Mouse (Mus musculus) heart, postnatal 14 days (tissue): ENCODE data around the gene Txndc8. TPM values are rescaled to one million over a fixed set of nuclear protein-coding genes. Genes with fewer than 3 reads are reported as not detected.

Experiments
- DNase-seq, 2 experiments: peaks; one replicate each; pipeline ENCODE4 v3.0.0; 2021 to 2022
- intact Hi-C: fragments of 180-260 bp; cut with DNase I; formaldehyde crosslinking; loops from one replicate; pipeline ENCODE4 v1.15.1; 2025
- long read RNA-seq, 2 experiments: library from polyadenylated mRNA; stranded (forward); transcript quantifications; one replicate each; pipeline ENCODE4 v2.0.0; 2021
- total RNA-seq, 2 experiments: library from RNA; stranded (reverse); gene quantifications; 2 replicates each; pipeline ENCODE4 v1.2.3; 2021

Gene Txndc8
- not detected for total RNA-seq
- long read RNA-seq, experiment 1 = 0 reads
- long read RNA-seq, experiment 2 = 0 reads

- no peak for DNase-seq
- intact Hi-C loops = no loop called here
These were observed at the start of gene Txndc8 for GRCm38 (mm10) chr4:58009024-58009423. TSS of gene Txndc8 (minus strand) at chr4:58009124.

GRCm38 (mm10) chr4:58055653-58056052 lies 46.7 kb upstream of the Txndc8 start:
- no peak for DNase-seq
- intact Hi-C loops = no loop called here

DNA sequence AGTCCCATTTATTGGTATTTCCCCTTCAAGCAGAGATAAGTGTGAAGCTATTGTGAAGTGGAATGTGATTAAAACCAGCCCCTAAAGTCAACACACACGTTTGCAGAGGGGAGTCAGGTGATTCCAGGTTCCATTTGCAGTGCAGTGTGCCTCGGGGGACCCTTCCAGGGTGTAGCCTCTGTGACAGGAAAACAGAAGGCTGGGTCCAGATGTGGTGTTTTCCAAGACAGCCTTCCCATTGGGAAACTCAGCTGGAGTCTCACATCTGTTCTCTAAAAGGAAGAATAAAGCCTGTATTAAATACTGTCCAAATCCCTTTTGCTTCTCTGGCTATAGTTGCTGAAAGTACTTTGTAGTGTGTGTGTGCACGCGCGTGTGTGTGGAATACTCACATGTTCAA lies 45.5 kb upstream of the Txndc8 start:
- no peak for DNase-seq
- intact Hi-C loops = no loop called here

GRCm38 (mm10) chr4:58050746-58051145 lies 41.8 kb upstream of the Txndc8 start:
- DNase-seq = no peak
- intact Hi-C loops = no loop called here

GRCm38 (mm10) chr4:58050276-58050675 lies 41.4 kb upstream of the Txndc8 start:
- intact Hi-C loops = no loop called here

GRCm38 (mm10) chr4:58044833-58045232 lies 35.9 kb upstream of the Txndc8 start:
- intact Hi-C loops = no loop called here
- DNase-seq = no peak

More at GRCm38 (mm10) chr4:58050276-58050675, 41.4 kb upstream of the Txndc8 start:
- DNase-seq = no peak

- intact Hi-C loops = no loop called here
- no peak for DNase-seq
These were observed 35.4 kb upstream of the Txndc8 start for GRCm38 (mm10) chr4:58044356-58044755.

- intact Hi-C loops = no loop called here
- no peak for DNase-seq
These were observed 31.2 kb upstream of the Txndc8 start for GRCm38 (mm10) chr4:58040093-58040492.

DNA sequence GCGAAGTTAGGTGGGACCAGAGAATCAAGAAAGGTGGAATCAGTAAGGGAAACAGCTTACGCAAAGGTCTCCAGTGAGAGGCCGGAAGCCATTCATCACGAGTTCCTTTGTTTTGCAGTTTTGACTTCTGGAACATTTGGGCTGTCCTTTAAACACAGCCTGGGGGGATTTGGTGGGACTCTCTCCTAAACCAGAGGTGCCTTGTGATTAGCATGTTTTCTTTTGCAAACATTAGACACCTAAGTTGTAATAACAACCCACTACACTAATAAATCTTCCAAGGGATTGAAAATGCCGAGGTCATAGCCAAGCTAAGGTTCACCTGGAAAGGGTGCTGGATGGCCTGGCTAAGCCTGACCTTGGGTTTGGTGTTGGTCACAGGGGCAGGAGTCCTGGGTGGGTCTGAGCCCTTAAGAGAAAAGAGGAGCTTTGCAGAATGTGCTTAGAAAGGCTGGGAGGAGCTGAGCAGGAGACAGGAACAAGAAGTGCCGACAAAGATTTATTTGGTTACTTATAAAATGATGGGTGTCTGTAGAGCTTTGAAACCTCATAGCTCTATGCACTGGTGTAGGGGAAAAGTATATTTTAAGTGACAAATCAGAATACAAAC lies 28.3 kb upstream of the Txndc8 start:
- DNase-seq = no peak
- intact Hi-C loops = no loop called here

DNA sequence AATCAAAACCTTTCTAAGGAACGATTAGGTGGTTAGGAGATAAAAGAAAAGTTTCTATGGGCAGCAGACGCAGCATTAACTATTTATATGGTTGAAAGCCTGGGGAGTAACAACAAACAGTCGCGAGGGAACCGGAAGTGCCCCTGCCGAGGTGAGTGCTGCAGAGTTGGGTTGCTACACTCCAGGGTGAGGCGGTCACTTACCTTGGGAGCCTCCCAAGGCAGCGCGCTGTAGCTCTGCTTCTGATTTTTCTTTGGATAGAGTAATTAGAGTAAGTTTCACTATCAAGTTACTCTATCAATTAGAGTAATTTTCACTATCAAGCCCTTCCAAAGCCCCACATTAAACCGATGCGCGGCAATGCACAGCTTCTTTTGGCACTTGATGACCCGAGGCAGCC lies 25.7 kb upstream of the Txndc8 start:
- intact Hi-C loops = no loop called here
- DNase-seq = no peak

DNA sequence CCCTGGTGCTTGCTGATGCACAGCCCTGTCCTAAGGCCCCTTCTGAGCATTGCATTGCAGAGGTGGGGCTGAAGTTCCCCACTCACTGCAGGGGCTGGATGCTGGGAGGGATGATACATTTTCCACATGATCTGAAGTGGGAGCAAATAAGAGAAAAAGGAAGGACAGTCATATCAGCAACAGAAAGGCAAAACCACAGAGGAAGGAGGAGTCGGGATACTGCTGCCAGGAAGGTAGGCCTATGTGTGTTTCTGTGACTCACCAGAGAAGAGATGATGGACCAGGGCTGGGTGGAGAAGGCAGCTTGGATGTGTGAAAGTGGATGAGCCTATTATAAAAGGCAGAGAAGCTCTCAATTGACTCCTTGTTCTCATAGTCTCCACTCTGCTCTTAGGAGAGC lies 23.8 kb upstream of the Txndc8 start:
- no peak for DNase-seq
- intact Hi-C loops = no loop called here

GRCm38 (mm10) chr4:58003501-58003900 lies 5.4 kb downstream of the Txndc8 start:
- intact Hi-C loops = no loop called here
- DNase-seq = no peak

GRCm38 (mm10) chr4:57991425-57991824 lies 17.5 kb downstream of the Txndc8 start:
- intact Hi-C loops = no loop called here
- DNase-seq = no peak

GRCm38 (mm10) chr4:57974400-57975117 lies 34.4 kb downstream of the Txndc8 start:
- DNase-seq = no peak
- intact Hi-C loops = no loop called here

DNA sequence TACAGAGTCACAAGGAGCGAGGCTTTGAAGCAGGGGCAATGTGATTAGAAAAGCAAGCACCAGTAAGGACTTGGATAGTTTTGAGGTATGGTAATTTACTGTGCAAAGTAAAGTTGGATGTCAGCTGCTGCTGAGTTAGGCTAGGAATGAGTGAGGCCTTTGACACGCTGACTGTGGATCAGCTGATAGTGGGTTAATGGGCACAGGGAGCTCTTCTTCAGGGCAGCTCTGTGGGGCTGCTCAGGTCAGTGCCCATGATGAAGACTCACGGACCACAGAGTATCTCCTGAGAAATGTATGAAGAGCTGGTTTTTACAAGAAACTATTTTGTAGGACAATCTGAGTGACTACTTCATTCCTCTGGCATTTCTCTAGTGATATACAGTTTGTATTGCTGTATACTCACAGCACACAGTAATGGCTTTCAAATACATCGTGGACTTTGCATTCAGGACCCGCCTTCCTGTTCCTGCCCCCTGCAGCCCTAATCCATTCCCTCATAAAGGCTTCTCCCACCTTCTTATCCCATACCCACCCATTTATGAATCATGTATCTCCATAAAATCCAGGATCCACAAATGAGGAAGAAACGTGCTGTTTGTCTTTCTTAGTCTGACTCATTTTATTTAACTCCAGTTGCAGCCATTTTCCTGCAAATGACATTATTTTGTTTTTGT lies 35.2 kb downstream of the Txndc8 start:
- intact Hi-C loops = no loop called here

GRCm38 (mm10) chr4:57970285-57970684 lies 38.6 kb downstream of the Txndc8 start:
- intact Hi-C loops = no loop called here
- no peak for DNase-seq

More for the DNA sequence above, 35.2 kb downstream of the Txndc8 start:
- no peak for DNase-seq

- DNase-seq = no peak
These were observed 41.7 kb downstream of the Txndc8 start for GRCm38 (mm10) chr4:57967195-57967594.

DNA sequence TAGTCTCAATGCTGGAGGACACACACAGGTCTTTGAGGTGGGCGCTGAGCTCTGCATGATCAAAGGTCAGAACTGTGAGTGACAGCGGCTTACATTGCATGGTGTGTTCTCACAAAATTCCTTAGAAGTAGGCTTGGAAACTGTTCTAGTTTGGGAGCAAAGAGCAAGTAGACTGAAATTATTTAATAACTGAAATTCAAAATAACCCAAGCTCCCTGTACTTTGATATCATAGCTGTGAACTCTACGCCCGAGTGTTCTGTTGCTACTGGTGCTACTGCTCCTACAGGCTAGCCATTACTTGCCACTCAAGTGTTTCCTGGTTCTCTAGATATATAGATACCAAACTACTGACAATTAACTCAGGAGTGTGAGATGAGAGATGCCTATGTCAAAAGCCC lies 43.4 kb downstream of the Txndc8 start:
- no peak for DNase-seq
- intact Hi-C loops = no loop called here

More at GRCm38 (mm10) chr4:57967195-57967594, 41.7 kb downstream of the Txndc8 start:
- intact Hi-C loops = no loop called here

GRCm38 (mm10) chr4:57964143-57964542 lies 44.8 kb downstream of the Txndc8 start:
- intact Hi-C loops = no loop called here
- DNase-seq = no peak

GRCm38 (mm10) chr4:57959056-57959455 lies 49.9 kb downstream of the Txndc8 start:
- intact Hi-C loops = loop anchor here (5.0 kb wide), 1 partner anchor 118 kb away; no protein-coding TSS in a partner anchor
- DNase-seq = no peak

GRCm38 (mm10) chr4:57958098-57958497 lies 50.8 kb downstream of the Txndc8 start:
- intact Hi-C loops = loop anchor here (5.0 kb wide), 1 partner anchor 119 kb away; no protein-coding TSS in a partner anchor
- no peak for DNase-seq
